Mouse (Mus musculus) mouse trophoblast stem cell (cell line): ENCODE measurements at regions not wholly inside any gene's neighbourhood (a gene's known extent, or its start where the extent isn't known, plus 50 kb on each side); places are given as distances from the start of the nearest gene placed in this dataset.

Experiments used
- in situ Hi-C, 2 experiments: fragments of 300-500 bp; cut with MseI, MboI; formaldehyde crosslinking; loops; 2 replicates in 1 of 2; 3 replicates in 1 of 2; pipeline ENCODE4 v1.15.1; 2025

- in situ Hi-C loops = no loop called here
These were observed 182.0 kb downstream of the Tm2d1 start for GRCm38 (mm10) chr4:98201102-98201501.

DNA sequence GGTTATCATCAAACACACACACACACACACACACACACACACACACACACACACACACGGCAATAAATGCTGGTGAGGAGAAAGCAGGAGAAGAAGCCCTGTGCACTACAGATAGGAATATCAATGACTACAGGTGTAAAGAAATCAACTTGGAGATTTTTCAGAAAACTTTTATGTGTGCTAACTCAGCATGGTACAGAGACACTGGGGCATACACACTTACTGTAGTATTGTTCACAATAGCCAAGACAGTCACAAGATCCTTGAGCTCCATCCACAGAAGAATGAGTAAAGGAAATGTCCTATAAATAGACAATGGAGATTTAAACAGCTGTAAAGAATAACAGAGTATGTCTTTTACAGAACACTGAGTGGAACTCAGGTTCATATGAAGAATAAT is 182.4 kb downstream of the Tm2d1 start:
- in situ Hi-C loops = no loop called here

DNA sequence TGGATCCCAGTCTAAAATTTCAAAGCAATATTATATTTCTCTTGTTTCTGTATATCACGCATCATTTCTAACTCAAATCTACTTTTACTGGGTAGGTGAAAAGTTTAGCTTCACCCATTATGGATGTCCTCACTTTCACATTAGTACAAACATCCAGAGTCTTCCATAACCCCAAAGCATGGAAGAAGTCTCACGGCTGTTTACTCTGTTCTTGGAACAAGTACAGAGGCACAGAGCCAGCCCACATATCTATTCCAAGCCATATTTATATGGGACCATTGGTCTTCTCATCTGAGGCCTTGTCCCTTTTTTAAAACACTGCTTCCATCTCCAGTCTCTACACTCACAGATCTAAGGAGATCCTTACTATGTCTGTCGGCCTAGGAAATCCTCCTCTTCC is 192.8 kb downstream of the Tm2d1 start:
- in situ Hi-C loops = no loop called here

- in situ Hi-C loops = no loop called here
These were observed 193.2 kb downstream of the Tm2d1 start for GRCm38 (mm10) chr4:98189894-98190293.

- in situ Hi-C loops = no loop called here
These were observed 194.2 kb downstream of the Tm2d1 start for GRCm38 (mm10) chr4:98188944-98189343.

DNA sequence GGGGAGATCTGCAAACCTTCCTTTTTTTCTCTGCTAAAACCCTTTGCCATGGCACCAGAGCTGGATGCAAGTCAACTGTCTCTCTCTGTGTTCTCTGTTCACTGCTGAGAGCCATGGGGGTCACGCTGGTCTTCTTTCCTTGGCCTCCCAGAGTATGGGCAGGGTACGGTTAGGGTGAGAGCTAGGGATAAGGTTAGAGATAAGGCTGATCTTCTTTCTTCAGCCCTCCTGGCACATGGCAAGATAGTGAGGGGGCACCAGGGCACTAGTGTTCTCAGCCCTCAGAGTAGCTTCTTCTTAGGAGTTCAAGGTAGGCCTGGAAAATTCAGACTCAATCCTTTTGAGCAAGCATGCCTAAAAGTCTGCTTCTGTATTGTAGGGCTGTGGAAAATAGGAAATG is 196.1 kb downstream of the Tm2d1 start:
- in situ Hi-C loops = no loop called here

DNA sequence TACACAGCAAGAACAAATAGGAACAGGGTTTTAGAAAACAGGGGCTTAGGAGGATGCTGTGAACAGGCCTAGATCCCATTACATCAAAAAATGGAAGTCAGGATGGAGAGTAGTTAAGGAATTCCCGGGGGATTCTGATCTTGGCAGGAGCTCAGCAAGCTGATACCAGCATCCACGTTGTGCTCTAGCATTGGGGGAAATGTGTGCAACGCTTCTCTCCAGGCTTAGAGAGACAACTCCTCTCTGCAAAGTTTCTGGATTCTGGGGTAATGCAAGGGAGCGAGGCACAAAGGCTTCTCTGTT is 201.1 kb downstream of the Tm2d1 start:
- in situ Hi-C loops = no loop called here

- in situ Hi-C loops = no loop called here
These were observed 201.7 kb downstream of the Tm2d1 start for GRCm38 (mm10) chr4:98181185-98182052.

GRCm38 (mm10) chr4:98180336-98180735 is 202.8 kb downstream of the Tm2d1 start:
- in situ Hi-C loops = no loop called here
